Mouse (Mus musculus) kidney, postnatal 4 days (tissue): ENCODE data around the gene Vps4b.
"Not testable (repeated sequence)": the region's sequence is repeated elsewhere in the genome, so short reads cannot be mapped to it uniquely, and the experiment has no call there.

Source experiments
- DNase-seq, 2 experiments: peaks; one replicate each; pipeline ENCODE4 v3.0.0; 2021; ENCODE audit warnings: mixed read lengths in 2 of 2

Vps4b gene

GRCm38 (mm10) chr1:106750656-106751055, 45.9 kb downstream of the Vps4b start:
- no peak for DNase-seq

- DNase-seq = no peak
Measured at GRCm38 (mm10) chr1:106748555-106749315, 47.8 kb downstream of the Vps4b start.

DNA sequence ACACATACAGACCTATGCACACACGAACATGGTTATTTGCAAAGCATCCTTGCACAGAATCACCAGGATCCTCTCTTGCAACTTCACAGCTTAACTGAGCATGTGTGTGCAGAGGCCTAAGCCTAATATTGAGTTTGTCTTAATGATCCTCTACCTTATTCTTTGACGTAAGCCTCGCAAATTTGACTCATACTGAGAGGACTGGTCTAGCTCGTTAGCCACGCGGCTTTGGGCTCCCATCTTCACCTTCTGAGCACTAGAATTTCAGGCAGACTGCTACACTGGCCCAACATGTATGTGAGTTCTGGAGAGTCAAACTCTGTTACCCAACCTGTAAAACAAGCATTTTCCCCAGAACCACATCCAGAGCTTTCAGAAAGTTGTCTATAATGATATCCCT, 53.5 kb downstream of the Vps4b start:
- DNase-seq = no peak

DNA sequence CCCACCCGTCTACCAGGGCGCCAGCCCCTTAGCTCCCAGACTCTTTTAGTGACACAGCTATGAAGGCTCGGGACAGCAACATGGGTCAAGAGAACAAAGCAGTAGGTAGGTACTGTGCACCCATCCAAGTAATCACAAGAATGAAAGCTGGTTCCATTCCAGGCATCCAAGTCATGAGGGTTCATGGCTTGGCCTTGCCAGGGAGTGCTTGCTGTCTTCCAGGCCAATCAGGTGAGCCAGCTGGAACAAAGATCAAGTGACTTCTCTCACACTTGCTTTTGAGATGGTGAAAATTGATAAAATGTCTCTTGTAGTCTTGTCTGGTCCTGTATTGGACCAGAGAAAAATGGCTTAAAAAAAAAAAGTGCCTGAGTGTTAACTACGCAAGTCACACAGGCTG, 55.8 kb downstream of the Vps4b start:
- no peak for DNase-seq

- DNase-seq = no peak
Measured at GRCm38 (mm10) chr1:106739810-106740209, 56.7 kb downstream of the Vps4b start.

DNA sequence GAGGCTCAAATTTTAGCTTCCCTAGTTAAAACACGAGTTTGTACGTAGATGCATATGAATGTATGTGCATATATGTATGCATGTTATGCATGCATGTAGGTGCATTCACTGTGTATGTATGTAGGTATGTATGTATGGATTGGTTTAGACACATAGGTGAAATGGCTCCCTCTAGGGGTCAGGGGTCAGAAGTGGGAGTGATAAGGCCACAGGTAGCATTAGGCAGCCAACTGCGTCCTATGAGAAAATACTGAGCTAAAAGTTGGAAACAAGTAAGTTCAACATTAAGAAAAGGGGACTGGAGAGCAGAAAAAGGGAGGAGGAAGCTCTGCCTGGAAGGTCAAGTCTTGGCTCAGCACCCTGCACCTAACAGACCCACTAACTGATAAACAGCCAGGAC, 58.4 kb downstream of the Vps4b start:
- DNase-seq = peak in 1 of 2 experiments; percentile 13

GRCm38 (mm10) chr1:106736211-106736610, 60.3 kb downstream of the Vps4b start:
- DNase-seq = no peak

- peak; percentile 58 to 68 for DNase-seq
Measured at GRCm38 (mm10) chr1:106735586-106735985, 60.9 kb downstream of the Vps4b start.

- DNase-seq = no peak
Measured at GRCm38 (mm10) chr1:106722061-106722460, 74.5 kb downstream of the Vps4b start.

DNA sequence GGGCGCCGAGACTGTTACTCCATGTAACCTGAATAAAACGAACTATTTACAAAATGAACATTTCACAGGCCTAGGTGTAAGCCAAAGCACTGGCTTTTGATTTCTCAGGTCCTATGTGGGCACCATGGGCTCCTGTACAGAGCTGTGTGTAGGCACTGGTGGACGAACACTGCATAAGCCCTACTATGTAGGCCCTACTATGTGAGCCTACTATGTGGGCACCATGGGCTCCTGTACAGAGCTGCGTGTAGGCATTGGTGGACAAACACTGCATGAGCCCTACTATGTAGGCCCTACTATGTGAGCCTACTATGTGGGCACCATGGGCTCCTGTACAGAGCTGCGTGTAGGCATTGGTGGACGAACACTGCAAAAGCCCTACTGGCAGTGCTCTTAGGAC, 78.8 kb downstream of the Vps4b start:
- not testable (repeated sequence) for DNase-seq

DNA sequence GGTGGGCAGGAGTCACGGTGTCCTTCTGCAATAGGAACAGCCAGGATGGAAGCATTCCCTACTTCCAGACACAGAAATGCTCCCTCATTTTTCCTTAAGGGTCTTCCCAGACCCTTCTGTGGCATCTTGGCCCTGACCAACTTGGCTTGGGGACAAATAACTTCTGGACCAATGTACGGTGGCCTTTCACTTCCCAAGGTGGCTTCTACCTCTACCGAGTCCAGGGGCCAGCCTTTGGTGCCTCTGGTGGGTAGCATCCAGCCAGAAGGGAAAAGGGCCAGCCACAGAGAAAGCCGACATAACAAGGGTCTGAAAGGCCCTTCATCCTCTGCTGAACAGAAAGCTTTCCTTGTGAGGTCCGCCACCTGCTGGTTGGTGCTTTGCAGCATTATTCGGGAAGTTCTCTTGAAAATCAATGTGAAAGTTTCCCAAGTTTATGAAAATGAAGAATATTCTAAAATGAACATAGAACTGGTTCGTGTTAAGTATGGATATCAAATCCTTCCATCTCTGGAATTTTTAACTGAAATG, 79.4 kb downstream of the Vps4b start:
- peak; percentile 92 to 93 for DNase-seq

DNA sequence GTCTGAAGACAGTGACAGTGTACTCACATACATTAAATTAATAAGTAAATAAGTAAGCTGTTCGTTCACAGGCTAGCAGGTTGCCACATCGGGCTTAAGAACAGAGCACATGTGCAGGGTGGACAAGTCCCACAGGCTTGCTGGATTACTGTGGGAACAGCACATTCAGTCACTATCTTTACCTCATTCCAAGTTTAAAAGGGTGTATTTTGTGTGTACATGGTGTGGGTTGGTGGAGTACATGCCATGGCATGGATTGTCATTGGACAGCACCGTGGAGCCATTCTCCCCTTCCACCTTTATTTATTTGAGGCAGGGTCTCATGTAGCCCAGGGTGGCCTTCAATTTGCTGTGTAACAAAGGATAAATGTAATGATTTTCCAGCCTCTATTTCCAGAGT, 80.4 kb downstream of the Vps4b start:
- DNase-seq = no peak

DNA sequence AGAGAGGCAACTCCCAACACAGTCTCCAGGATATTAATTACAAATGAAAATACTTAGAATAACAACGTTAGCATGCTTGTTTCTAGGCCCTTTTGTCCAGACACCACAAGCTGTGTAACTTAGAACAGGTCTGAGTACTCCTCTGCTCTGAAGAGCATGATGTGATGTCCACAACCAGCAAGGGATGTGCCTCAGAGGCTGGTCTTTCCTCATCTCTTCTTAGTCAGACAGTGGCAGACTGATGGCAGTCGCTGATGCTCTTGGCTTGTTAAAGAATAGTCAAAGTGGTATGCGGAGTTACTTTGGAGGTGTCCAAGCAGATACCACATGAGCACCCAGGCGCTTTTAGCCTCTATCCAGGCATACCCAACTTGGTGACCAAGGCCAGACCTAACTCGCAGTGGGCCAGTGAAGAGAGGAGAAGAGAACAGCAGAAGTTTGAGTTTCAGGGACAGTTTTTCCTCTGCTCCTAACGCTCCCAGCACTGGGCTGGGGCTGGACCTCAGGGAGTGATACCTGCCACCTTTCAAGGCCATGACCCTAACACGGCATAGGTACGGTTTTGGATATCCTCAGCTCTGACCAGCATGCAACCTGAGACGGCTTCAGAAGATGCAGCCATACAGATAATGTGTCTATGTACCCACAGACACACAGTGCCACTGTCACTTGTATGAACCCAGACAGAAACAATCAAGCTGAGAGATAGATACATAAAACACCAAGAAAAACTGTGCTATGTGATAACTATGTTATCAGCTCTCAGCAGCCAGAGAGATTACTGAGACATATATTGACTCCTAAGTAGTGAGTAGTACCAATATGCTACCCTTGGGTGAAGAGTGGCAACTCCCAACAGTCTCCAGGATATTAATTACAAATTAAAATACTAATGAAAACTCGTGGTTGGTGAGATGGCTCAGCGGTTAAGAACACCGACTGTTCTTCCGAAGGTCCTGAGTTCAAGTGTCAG, 81.1 kb downstream of the Vps4b start:
- no peak for DNase-seq

DNA sequence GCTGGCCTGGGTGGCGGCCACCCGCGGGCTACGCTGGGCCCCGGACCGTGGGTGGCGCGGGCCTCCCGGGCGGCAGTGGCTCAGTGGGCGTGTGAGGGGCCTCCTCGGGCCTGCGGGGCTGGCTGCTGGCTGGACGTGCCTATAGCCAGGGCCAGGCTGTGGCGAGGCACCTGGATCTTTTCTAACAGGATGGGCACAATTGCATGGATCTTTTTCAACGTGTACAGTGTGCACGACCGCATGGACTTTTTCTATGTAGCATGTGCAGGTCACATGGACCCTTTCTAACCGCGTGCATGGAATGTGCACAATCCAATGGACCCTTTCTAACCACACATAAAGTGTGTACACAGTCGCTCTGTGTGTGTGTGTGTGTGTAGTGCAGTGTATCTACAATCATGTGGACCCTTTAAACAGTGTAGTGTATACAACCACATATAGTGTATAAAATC, 82.0 kb downstream of the Vps4b start:
- DNase-seq = no peak
